Mouse (Mus musculus): ENCODE measurements around the gene Dnajc25.

- no peak for TF ChIP-seq CTCF (IDR thresholded peaks at IDR 0.05; ENCODE audit: borderline replicate concordance, control insufficient read depth, extremely low read depth, insufficient read depth, low read length, poor library complexity)
- no peak for TF ChIP-seq POLR2A (IDR thresholded peaks at IDR 0.05; ENCODE audit: control insufficient read depth, extremely low read depth, insufficient read depth, low read length, poor library complexity)
Observed at GRCm38 (mm10) chr4:59035786-59036350, 41.0 kb downstream of the Dnajc25 start.
